Mouse (Mus musculus): ENCODE measurements at regions not wholly inside any gene's neighbourhood (a gene's known extent, or its start where the extent isn't known, plus 50 kb on each side); places are given as distances from the start of the nearest gene placed in this dataset.

DNA sequence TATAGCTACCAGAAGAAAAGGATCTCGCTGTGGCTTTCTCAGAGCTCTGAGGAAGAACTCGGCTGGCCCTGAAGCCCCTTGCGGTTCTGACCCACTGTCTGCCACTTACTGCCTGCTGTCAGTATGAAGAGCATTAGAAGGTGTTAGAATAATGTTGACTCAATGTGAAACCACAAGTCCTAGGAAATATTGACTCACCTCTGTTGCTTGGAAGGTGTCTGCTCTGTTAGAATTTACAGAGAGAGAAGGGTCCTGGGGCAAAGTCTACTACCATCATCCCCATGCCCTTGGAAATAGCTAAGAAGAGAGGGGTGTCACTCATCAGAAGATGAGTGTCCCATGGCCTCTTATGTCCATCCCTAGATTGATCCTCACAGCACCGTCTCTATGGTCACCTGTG lies 197.9 kb downstream of the Hlx start:
- ATAC-seq, result no peak

DNA sequence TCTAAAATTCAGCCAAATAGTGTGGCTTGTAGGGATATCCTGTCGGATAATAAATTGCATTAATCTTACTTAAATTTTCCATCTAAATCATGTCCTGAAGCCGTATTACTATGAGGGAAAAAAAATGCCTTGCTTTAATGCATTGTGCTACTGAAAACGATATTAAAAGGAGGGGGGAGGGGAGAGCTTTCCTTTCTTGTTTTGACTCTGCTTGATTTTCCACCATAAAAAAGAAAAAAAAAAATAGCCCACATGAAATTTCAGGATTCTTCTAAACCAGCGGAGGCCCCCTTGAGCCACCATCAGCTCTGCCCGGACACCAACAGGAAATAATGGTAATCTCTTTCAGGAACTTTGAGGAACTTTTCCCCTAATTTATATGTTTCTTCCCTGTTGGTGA lies 198.5 kb downstream of the Hlx start:
- ATAC-seq, result no peak

GRCm38 (mm10) chr1:184532488-184533055 lies 199.8 kb downstream of the Hlx start:
- no peak for ATAC-seq

GRCm38 (mm10) chr1:184530606-184531320 lies 201.7 kb downstream of the Hlx start:
- no peak for ATAC-seq

GRCm38 (mm10) chr1:184525740-184526139 lies 206.7 kb downstream of the Hlx start:
- ATAC-seq, result no peak

- ATAC-seq, result no peak
These were observed 212.9 kb downstream of the Hlx start for GRCm38 (mm10) chr1:184519551-184519950.

DNA sequence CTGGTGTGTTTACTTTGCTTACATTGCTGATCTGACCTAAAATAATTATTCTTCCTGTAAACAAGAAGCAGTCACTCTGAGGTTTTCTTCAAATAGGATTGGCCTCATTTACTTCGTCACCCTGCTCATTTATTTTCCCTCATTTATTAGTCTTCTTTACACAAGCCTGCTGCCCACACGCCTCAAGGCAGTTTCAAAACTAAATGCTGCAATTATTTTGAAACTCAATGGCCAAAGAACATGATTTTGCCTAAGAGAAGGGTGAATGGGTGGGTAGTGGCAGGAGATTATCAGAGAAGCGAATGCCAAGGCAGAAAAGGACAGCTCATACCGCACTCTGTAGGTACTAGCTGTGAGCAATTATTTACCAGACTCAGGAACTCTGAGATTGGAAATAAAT lies 227.8 kb downstream of the Hlx start:
- no peak for ATAC-seq

DNA sequence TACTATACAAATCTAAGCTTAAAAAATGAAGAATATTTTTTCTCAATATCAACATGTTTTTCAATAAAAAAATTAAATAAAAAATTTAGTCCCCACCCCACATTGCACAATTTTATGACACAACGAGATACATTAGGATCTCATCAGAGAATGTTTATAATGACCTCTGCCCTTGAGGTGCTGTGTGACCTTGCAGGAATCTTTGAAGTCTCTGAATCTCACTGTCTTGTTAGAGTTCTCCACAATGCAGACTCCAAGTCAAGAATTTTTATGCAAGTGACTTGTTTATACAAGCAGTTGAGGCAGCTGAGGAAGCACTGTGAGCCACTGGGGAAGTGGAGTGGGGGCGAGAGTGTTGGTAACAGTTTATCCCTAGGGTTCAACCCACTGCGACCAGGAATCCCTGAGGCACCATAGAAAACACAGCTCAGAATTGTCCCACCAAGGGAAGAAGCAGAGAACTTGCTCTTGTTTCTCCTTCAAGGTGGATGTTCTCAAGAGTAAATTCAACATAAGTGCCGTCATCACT lies 228.5 kb downstream of the Hlx start:
- ATAC-seq, result no peak

DNA sequence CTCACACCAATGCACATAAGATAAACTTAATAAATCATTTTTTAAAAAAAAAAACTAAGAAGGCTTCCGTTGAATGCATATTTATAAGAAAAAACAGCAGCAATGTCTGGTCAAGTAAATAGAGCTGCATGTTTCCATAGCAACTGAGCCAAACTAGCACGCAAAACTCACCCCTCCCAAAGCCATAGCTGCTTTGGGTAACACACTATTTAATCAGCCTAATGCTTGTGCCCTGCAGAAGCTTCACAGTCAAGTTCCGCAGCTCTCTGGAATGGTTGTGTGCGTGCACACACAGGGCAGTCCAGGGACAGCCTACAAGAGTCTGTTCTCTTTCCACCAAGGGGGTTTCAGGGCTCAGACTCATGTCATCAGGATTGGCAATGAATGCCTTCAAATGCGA lies 231.7 kb downstream of the Hlx start:
- ATAC-seq, result no peak

- no peak for ATAC-seq
These were observed 233.4 kb downstream of the Hlx start for GRCm38 (mm10) chr1:184498909-184499525.

GRCm38 (mm10) chr1:184497007-184497406 lies 235.4 kb downstream of the Hlx start:
- no peak for ATAC-seq

DNA sequence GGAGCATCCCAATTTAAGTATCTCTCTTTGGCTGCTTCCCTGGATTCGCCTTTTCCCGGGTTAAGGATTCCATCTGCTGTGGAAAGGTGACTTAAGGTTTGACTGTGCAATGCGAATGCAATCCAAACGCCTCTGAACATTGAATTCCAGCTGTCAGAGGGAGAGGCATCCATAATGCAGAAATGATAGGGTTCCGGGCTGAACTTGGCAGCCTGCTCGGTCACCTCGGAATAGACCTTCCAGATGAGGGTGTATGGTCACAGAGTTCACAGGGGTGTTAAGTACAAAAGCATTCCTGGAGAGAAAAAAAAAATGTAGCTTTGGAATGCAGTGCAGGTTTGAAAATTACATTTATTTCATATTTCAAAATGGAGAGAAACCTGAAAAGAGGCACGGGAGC lies 238.6 kb downstream of the Hlx start:
- no peak for ATAC-seq

DNA sequence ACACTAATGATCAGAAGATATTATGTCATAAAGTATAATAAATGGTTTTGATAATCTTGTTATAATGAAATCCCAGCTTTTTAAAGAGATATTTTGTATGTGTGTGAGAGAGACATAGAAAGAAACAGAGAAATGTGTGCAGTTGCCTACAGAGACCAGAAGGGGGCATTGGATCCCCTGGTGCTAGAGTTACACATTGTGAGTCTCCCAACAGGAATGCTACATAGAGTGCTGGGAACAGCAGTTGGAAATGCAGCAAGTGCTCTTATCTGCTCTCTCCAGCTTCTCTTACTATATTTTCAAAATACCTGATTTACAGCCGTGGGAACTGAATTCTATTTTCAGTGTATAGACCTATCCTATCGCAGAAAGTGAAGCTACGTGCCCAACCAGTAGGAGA lies 240.3 kb downstream of the Hlx start:
- no peak for ATAC-seq

DNA sequence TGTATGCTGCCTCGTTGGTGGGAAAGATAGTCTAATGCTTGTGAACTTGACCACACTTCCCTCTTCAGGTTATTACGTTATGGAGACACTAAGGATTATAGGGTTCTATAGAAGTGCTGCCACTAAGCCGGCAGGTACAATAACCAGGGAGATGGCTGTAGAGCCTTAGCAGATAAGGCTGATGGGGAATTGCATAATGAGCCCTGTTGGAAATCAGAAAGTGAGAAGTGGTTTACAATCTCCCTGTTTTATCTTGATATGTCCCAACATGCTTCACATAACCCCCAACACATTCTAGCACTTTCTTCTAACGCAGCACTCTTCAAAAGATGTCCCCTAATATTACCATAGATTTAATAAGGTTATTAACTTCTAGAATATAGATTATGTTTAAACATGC lies 241.2 kb downstream of the Hlx start:
- ATAC-seq, result no peak

DNA sequence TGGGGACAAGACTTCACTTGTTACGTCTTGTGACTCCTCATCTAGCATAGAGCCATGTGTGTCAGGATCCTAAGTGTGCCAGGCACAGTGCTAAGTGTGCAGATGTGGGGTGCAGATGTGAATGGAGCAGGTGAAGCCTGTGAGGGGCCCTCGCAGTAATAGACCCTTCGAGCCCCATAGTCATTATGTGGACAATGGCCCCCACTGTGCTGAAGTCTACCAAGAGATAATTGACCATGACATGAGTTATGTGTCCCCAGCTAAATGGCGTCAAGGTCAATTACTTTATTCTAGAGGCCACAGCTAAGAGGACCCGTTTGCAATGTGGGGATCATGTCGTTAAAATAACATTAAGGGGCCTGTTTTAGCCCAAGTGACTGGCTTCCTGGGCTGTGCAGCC lies 245.0 kb downstream of the Hlx start:
- ATAC-seq, result no peak

DNA sequence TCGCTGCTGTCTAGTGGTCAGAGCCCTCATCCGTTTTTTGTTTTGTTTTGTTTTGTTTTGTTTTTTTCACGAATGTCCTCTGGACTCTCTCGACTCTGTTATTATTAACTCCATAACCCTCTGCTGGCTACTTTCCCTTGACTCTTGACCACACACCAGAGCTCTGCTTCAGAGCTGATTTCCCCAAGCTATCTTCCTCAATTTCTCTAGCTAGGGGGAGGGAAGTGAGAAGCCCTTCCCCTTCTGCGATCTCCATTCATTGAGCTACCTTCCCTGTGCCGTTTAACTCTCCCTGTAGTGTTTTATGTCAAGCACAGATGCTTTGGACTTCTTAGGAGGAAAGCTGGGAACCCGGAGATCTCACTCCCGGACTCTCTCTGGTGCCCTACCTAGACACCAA lies 247.6 kb downstream of the Hlx start:
- ATAC-seq, result no peak

- ATAC-seq, result no peak
These were observed 249.0 kb downstream of the Hlx start for GRCm38 (mm10) chr1:184483371-184483770.

DNA sequence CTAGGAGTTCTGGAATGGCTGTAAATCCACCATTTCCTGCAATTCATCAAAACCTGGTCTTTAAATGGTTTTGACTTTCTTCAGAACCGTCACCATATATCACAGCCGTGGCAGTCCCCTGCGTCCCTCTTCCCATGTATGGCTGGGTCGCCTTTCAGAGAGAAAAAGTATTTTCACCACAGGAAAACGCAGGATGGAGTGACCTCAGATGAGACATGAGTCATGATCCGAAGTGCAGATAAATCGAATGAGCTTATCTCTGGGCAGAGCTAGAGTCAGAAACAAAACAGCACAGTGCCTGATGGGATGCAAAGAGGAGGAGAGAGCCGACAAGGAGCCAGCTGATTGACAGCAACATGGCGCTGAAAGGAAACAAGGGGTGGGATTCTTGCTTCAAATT lies 250.4 kb downstream of the Hlx start:
- ATAC-seq, result no peak

GRCm38 (mm10) chr1:184480571-184481220 lies 251.7 kb downstream of the Hlx start:
- ATAC-seq, result no peak

DNA sequence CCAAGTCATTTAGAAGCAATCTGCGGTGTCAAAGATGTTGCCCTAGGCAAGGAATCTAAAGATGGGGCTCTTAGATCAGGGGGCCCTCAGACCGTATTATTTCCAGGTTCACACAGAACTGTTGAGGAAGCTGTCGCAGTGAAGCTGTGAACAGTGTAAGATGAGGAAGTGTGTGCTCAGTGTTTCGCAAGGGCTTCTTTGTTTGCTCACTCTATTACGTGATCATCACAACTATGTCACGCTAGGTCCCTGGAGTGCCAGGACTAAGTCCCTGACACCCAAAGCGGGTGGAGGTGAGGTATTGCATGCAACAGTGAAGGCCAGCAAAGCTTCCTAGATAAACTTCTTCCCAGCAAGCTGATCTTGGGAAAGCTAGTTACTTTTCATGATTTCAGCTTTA lies 254.4 kb downstream of the Hlx start:
- no peak for ATAC-seq

GRCm38 (mm10) chr1:184462481-184463124 lies 269.8 kb downstream of the Hlx start:
- ATAC-seq, result no peak

- no peak for ATAC-seq
These were observed 271.0 kb downstream of the Hlx start for GRCm38 (mm10) chr1:184461411-184461810.

DNA sequence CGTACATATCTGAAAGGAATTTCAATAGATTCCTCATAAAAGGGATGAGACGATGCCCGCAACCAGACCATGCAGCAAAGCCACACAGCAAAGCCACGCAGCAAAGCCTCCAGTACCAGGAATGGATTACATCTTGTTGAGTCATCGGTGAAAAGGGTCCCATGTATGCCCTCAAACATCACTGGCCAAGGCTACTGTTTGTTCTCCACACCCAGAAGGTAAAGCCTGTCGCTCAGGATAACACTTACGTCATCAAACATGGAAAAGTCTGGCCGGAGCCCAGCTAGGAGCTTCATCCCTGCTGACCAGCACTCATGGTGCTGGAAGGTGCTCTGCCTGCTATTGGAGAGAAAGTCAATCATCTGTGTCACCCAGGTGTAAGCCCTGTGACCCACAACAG lies 275.7 kb downstream of the Hlx start:
- ATAC-seq, result no peak

Measured in activated CD4-positive, CD25-positive, alpha-beta regulatory T cell, adult 4 months (primary cell).